Mouse (Mus musculus) midbrain, embryonic 15.5 days (tissue): ENCODE data around the gene Sfxn3. TPM values are rescaled to one million over a fixed set of nuclear protein-coding genes. Genes with fewer than 3 reads are reported as not detected.
A peak's percentile ranks its signal among the peaks of the same experiment; 100 is the strongest.

Source experiments
- ATAC-seq: fragments of 200-750 bp; cut with Nextera tagmentation; replicated peaks from 2 replicates; pipeline ENCODE4 v1.8.0; 2017; ENCODE audit warnings: moderate TSS enrichment
- H3K27ac ChIP-seq: fragments of 300-500 bp; sonication (generic); 2 replicates; pipeline ENCODE4 v1.5.1; 2015; ENCODE audit warnings: mild to moderate bottlenecking, inconsistent platforms
- H3K27me3 ChIP-seq: fragments of 300-500 bp; sonication (generic); replicated peaks from 2 replicates; pipeline ENCODE4 v1.6.1; 2015; ENCODE audit warnings: inconsistent platforms
- H3K36me3 ChIP-seq: fragments of 300-500 bp; sonication (generic); replicated peaks from 2 replicates; pipeline ENCODE4 v1.6.1; 2015; ENCODE audit warnings: inconsistent platforms
- H3K4me1 ChIP-seq: fragments of 300-500 bp; sonication (generic); 2 replicates; pipeline ENCODE4 v1.6.1; 2015; ENCODE audit warnings: inconsistent platforms
- H3K4me2 ChIP-seq: fragments of 300-500 bp; sonication (generic); 2 replicates; pipeline ENCODE4 v1.6.1; 2015; ENCODE audit warnings: inconsistent platforms, mild to moderate bottlenecking, moderate library complexity
- H3K4me3 ChIP-seq: fragments of 300-500 bp; sonication (generic); 2 replicates; pipeline ENCODE4 v1.5.1; 2015; ENCODE audit warnings: mild to moderate bottlenecking, inconsistent platforms
- H3K9ac ChIP-seq: fragments of 300-500 bp; sonication (generic); 2 replicates; pipeline ENCODE4 v1.6.1; 2015; ENCODE audit warnings: mild to moderate bottlenecking, inconsistent platforms
- H3K9me3 ChIP-seq: fragments of 300-500 bp; sonication (generic); 2 replicates; pipeline ENCODE4 v1.6.1; 2016; ENCODE audit warnings: inconsistent platforms
- WGBS: fragments of 180-500 bp; shearing (Covaris S2); methylation state at CpG from one replicate; pipeline ENCODE4 v1.1.7; 2015; ENCODE audit warnings: mixed read lengths; 5-methylcytosine and 5-hydroxymethylcytosine counted together
- polyA plus RNA-seq: library from polyadenylated mRNA; unstranded; fragments of >200 nt; fragmentation: Nextera tagmentation; extraction: Ambion mirVana; gene quantifications from 2 replicates; pipeline ENCODE4 v1.2.1, GENCODE M21; 2015

Sfxn3 gene
- polyA plus RNA-seq, 1 experiment from 2014 or later, result 97.2 TPM

DNA sequence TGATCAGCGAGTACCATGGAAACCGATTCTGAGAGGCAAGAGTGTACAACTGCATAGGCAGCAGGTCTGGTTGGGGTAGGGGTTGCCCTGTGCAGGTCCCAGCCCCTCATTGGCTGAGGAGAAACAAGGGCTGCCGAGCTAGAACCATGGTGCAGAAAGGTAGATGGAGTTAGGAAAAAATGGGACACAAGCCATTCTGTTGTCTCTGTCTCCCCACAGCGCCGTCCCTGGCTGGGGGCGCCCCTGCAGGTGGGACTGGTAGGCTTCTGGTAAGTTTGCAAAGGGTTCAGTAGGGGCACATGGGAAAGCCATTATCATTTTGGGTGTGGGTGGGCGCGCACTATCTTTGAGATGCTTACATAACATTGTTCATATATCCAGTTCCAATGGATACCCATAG is 6.1 kb downstream of the Sfxn3 start:
- Histone ChIP-seq H3K9me3 (no peaks in the 10 kb centered on the region), H3K36me3 (peaks cover 17% of the 10 kb centered on the region; the same call in 1 of the 2 replicates), H3K4me2 (no peak overlapping the region), H3K4me3 (no peak overlapping the region), H3K4me1 (peaks cover 47% of the 10 kb centered on the region), H3K27ac (no peak overlapping the region), H3K27me3 (no peaks in the 10 kb centered on the region), H3K9ac (no peak overlapping the region)
- whole genome bisulfite sequencing, result 88% methylated on average over 8 of the region's 8 CpGs
- ATAC-seq, result no peak

DNA sequence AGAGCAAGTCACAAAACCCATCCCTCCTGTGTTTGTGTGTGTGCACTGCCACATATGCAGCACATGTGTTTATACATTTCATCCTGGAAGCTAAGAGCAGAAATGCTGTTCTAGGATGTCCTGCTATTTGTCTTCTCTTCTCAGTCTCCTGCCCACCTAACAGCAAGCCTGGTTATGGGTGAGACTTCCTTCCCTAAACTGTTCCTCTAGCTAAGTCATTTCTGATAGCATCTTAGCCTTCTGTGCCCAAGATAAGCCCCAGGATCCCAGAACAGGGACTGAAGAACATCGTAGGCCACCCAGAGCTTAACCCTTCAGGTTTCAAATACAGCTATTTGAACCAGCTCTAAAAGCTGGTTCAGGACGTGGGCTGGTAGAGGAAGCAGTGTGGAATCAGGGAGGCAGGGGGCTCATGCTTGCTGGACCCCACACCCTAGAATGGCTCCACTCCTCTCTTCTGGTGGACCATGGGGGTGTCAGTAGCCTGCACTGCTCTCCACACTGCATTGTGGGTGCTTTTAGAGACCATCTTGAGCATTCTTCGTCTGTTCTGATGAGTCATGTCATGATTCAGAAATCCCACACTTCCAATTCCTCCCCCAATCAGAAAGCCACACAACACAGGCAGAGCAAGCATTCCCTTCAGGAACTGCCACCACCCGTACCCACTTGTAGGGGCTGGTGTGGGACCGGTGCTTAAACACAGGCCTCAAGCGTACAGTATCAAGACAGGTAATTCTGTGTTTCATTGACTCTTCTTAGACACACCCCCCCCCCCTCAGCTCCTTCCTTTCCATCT is 7.8 kb downstream of the Sfxn3 start:
- 87% methylated on average over 6 of the region's 6 CpGs for WGBS
- Histone ChIP-seq H3K4me3 (no peak overlapping the region), H3K27me3 (no peaks in the 10 kb centered on the region), H3K4me1 (peaks cover 37% of the 10 kb centered on the region), H3K4me2 (no peak overlapping the region), H3K27ac (no peak overlapping the region), H3K9me3 (no peaks in the 10 kb centered on the region), H3K36me3 (peaks cover 14% of the 10 kb centered on the region; the same call in 1 of the 2 replicates), H3K9ac (no peak overlapping the region)
- no peak for ATAC-seq

DNA sequence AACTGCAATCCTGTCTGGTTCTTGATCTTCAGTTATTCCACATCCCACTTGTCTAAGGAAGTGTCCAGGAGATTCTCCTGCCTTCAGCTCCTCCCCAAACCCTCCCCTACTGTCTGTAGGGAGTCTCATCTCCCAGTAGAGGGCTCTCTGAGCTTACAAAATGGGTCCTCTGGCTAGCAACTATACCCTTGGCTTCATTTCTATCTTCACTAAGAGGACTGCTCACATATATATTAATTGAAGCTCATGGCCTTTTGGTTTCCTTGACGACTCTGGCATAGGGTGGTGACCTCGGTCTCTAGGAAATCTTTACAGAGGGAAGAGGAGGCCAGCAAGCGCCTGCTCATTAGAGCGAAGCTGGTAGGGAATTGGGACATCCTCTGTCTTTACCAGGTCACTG is 9.1 kb downstream of the Sfxn3 start:
- peak overlapping the region; percentile 41; the same call in 1 of the 2 replicates for H3K27ac ChIP-seq
- H3K4me1 ChIP-seq, result peaks cover 28% of the 10 kb centered on the region
- no peak overlapping the region for H3K9ac ChIP-seq
- no peak overlapping the region for H3K4me3 ChIP-seq
- H3K36me3 ChIP-seq, result peaks cover 7% of the 10 kb centered on the region; the same call in 1 of the 2 replicates
- H3K27me3 ChIP-seq, result no peaks in the 10 kb centered on the region
- H3K4me2 ChIP-seq, result no peak overlapping the region
- no peaks in the 10 kb centered on the region for H3K9me3 ChIP-seq
- no peak for ATAC-seq
- WGBS, result 36% methylated on average over 4 of the region's 4 CpGs

DNA sequence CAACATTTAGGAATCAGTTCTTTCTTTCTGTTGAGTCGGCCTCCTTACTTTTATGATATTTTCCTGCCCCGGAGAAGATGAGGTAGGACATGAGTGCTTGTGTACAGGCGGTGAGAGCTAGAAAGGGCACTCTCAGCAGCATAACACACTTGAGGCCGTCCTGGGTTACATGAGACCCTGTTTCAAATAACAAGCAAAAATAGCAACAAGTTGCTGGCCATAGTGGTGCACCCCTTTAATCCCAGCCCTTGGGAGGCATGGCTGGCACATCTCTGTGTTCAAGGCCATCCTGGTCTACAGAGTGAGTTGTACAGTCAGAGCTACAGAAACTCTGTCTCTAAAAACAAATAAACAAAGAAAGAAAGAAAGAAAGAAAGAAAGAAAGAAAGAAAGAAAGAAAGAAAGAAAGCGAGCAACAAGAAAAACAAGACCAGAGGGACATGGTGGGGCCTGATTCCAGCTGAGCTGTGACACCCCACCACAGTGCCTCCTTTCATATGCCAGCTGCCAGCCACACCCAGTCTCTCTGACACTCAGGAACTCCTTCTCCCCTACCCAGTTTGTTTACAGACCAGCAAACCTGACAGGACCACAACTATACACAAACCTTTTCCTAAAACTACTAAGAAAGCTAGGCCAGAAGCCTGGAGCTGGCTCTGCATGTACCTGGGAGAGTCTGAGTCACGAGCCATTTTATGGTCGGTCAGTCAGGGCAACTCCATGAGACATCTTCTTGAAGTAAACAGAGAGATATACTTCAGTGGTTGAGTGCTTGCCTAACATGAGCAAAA is 9.8 kb downstream of the Sfxn3 start:
- Histone ChIP-seq H3K27ac (peak overlapping the region; percentile 94), H3K4me2 (peak overlapping the region; percentile 87), H3K4me3 (peak overlapping the region; percentile 58; the same call in 1 of the 2 replicates), H3K9ac (peak overlapping the region; percentile 57; the same call in 1 of the 2 replicates), H3K36me3 (peaks cover 7% of the 10 kb centered on the region; the same call in 1 of the 2 replicates), H3K27me3 (no peaks in the 10 kb centered on the region), H3K9me3 (no peaks in the 10 kb centered on the region), H3K4me1 (peaks cover 28% of the 10 kb centered on the region)
- ATAC-seq, result no peak
- WGBS, result 87% methylated on average over 7 of the region's 7 CpGs

DNA sequence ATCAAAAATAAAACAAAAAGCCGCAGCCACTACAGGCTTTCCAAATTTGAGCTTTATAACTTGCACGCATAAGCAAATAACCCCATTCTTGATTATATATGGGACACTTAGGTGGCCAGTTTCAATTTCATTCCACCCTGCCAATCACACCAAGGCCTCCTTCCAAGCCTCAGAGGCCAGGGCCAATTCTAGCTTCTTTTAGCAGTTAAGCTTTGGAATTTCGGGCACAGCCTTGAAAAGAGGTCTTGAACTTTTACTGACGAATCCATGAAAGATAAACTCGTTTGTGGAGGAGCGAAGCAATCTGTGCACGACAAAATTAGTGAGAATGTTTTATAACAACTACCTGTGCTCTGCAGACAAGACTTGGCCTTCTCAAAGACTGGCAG is 10.4 kb downstream of the Sfxn3 start:
- Histone ChIP-seq H3K4me1 (peaks cover 28% of the 10 kb centered on the region), H3K27me3 (no peaks in the 10 kb centered on the region), H3K9ac (peak overlapping the region; percentile 57), H3K27ac (peak overlapping the region; percentile 94), H3K9me3 (no peaks in the 10 kb centered on the region), H3K4me2 (peak overlapping the region; percentile 87), H3K4me3 (peak overlapping the region; percentile 58), H3K36me3 (peaks cover 4% of the 10 kb centered on the region; the same call in 1 of the 2 replicates)
- 44% methylated on average over 7 of the region's 7 CpGs for WGBS
- no peak for ATAC-seq

DNA sequence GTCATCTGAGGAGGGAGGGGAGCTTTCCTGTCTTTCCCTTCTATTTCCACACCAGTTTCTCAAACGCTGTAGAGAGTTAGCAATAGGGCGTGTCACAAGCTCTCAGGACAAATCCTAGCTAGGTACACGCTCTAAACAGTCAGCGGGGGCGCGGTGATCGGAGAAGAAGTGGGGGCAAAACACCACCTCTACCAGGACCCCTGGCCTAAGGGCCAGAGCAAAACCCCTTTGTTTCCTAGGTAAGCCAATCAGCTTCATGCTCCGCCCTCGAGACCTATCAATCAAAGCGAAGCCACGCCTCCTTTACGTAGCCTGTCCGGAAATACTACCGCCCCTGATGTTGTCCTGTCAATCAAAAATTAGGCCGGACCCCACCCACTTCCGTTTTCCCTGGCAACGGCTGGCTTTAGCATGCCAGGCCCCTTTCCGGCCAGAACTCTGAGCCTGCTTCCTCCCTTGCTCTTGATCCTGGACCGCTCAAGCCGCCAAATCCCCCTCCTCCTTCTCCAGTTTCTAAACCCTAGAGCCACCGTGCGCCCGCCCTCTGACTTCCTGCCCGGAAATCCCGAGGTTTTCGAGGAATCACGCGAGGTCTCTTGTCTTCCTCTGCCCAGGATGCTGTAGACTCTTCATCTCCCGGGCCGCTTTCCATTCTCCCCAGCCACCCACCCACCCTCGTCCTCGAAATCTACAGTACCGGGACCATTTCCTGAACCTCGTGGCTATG is 11.0 kb downstream of the Sfxn3 start:
- H3K9ac ChIP-seq, result peak overlapping the region; percentile 74
- H3K4me2 ChIP-seq, result peak overlapping the region; percentile 87
- WGBS, result under 1% methylated on average over 34 of the region's 34 CpGs
- H3K36me3 ChIP-seq, result peaks cover 3% of the 10 kb centered on the region; the same call in 1 of the 2 replicates
- peaks cover 28% of the 10 kb centered on the region for H3K4me1 ChIP-seq
- peak overlapping the region; percentile 94 for H3K27ac ChIP-seq
- peak; percentile 93 for ATAC-seq
- H3K9me3 ChIP-seq, result no peaks in the 10 kb centered on the region
- H3K27me3 ChIP-seq, result no peaks in the 10 kb centered on the region
- peak overlapping the region; percentile 58 for H3K4me3 ChIP-seq

DNA sequence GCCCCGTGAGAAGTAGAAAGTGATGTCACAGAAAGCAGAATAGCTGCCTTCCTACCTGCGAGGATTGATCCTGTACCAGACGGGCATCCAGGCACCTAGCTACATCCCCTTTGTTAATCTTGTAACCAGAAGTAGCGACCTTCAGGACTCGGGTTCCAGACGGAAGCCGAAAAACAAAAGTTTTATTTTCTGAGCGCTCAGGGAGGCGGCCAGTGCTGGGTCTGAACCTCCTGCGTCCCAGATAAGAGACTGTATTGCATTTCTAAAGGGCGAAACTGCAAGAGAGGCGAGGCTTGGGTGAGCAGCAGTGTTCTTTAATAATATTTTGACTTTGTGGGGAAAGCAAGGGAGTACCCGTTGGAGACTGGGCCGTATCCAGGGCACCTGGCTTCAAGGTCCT is 11.5 kb downstream of the Sfxn3 start:
- Histone ChIP-seq H3K4me2 (peak overlapping the region; percentile 87), H3K4me1 (peaks cover 30% of the 10 kb centered on the region), H3K27ac (peak overlapping the region; percentile 94), H3K9me3 (no peaks in the 10 kb centered on the region), H3K4me3 (peak overlapping the region; percentile 58), H3K36me3 (peaks cover 3% of the 10 kb centered on the region; the same call in 1 of the 2 replicates), H3K27me3 (no peaks in the 10 kb centered on the region), H3K9ac (peak overlapping the region; percentile 74)
- WGBS, result 1% methylated on average over 14 of the region's 14 CpGs
- no peak for ATAC-seq

DNA sequence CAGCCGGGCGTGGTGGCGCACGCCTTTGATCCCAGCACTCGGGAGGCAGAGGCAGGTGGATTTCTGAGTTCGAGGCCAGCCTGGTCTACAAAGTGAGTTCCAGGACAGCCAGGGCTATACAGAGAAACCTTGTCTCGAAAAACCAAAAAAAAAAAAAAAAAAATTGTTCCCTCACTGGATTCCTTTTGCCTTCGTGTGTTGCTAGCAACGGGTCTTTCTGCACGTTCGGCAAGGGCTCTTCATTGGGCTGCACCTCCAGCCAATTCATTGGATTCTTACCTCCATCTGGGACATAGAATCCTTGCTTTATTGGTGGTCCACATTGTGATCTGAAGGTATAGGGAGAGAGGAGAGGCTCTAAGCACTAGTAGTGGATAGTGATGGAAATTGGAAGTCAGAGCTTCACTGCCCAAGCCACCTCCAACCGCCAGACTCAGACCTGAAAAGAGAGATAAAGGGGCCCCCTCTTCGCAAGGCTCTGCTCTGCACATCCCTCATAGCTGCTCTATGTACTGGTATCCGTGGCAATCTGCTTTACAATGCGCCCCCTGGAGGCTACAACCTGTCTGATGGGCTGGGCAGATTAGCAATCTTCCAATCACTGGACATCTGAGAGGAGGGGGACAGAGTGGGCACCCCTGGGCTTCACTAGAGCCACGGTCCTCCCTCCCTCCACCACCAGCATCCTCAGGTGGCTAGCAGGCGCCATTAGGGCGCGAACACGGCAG is 16.4 kb downstream of the Sfxn3 start:
- Histone ChIP-seq H3K9ac (peak overlapping the region; percentile 45), H3K9me3 (no peaks in the 10 kb centered on the region), H3K27ac (no peak overlapping the region), H3K4me1 (peaks cover 14% of the 10 kb centered on the region), H3K4me3 (peak overlapping the region; percentile 19; the same call in 1 of the 2 replicates), H3K36me3 (no peaks in the 10 kb centered on the region), H3K27me3 (peaks cover 39% of the 10 kb centered on the region), H3K4me2 (peak overlapping the region; percentile 44)
- 0 out of 2 replicates have a peak, but pooled peaks have one; percentile 32 for ATAC-seq
- 44% methylated on average over 20 of the region's 20 CpGs for WGBS

DNA sequence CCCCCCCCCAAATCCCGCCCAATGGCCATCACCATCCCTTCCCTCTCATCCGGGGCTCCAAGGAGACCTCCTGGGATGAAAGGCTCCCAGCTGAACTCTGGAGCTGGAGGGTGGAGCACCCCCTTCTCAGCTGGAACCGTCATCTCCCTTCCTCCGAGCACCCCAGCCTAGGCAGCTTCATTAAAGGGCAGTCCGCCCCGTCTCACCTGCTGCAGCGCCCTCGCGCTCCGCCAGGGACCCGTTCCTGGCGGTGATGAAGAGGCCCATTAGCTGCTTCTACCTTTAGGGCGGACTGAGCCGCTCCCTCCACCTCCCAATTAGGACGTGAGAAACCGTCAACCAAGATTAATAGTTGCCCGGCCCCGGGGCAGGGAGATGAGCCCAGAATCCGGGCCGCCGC is 17.9 kb downstream of the Sfxn3 start:
- Histone ChIP-seq H3K4me2 (no peak overlapping the region), H3K27ac (no peak overlapping the region), H3K4me3 (no peak overlapping the region), H3K27me3 (peaks cover 42% of the 10 kb centered on the region), H3K36me3 (no peaks in the 10 kb centered on the region), H3K9ac (no peak overlapping the region), H3K4me1 (peaks cover 8% of the 10 kb centered on the region), H3K9me3 (no peaks in the 10 kb centered on the region)
- 3% methylated on average over 21 of the region's 21 CpGs for WGBS
- ATAC-seq, result no peak

DNA sequence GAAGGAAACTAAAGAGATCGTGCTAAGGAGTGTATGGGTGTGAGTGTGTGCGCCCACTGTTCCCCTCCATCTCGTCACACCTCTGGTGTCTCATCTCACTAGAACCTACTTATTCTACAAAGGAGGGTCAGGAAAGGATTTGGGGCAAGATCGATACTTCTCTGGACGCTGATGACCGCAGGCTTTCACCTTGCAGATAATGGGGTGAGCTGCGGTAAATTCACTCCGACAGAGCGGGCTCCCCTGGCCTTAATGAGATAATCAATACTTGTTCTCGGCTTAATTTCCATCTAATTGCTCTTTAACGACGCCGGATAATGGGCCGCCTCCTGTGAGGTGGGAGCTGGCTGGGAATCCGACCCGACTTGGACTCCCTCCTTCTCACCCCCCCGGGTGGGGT is 19.9 kb downstream of the Sfxn3 start:
- H3K27ac ChIP-seq, result no peak overlapping the region
- H3K27me3 ChIP-seq, result peaks cover 42% of the 10 kb centered on the region
- H3K9me3 ChIP-seq, result no peaks in the 10 kb centered on the region
- peaks cover 8% of the 10 kb centered on the region for H3K4me1 ChIP-seq
- 16% methylated on average over 17 of the region's 17 CpGs for WGBS
- no peak overlapping the region for H3K4me2 ChIP-seq
- H3K4me3 ChIP-seq, result no peak overlapping the region
- no peak for ATAC-seq
- no peaks in the 10 kb centered on the region for H3K36me3 ChIP-seq
- no peak overlapping the region for H3K9ac ChIP-seq

DNA sequence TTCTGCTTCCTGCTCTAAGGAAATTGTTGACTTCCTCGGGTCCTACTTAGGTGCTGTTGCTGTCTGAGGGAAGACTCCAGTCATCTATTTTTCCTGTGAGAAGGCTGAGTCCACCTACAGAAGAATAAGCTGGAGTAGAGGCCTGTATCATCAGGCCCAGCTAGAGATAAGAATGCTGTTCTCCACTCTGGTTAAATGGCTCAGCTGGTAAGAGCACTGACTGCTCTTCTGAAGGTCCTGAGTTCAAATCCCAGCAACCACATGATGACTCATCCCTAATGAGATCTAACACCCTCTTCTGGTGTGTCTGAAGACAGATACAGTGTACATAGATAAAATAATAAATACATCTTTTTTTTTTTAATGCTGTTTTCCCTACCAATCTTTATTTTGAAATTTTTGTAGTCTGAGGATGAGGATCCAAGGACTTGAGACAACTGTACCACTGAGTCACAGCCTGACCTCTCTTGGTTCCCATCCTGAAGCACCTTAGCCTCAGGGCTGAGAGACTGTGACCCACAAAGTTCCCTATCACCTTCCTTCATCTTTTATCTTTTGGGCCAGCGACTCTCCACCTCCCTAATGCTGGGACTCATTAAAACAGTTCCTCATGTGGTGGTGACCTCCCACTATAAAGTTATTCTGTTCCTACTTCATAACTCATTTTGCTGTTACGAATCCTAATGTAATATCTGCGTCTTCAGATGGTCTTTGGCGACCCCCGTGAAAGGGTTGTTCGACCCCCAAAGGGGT is 20.6 kb downstream of the Sfxn3 start:
- Histone ChIP-seq H3K9ac (no peak overlapping the region), H3K4me2 (no peak overlapping the region), H3K4me3 (no peak overlapping the region), H3K27ac (no peak overlapping the region), H3K36me3 (no peaks in the 10 kb centered on the region), H3K9me3 (no peaks in the 10 kb centered on the region), H3K4me1 (peaks cover 8% of the 10 kb centered on the region), H3K27me3 (peaks cover 42% of the 10 kb centered on the region)
- no peak for ATAC-seq
- 81% methylated on average over 7 of the region's 7 CpGs for WGBS
